Mouse (Mus musculus) C2C12 (cell line): Measurements from ENCODE around the gene Use1.

ENCODE experiments used
- CEBPB ChIP-seq: IDR thresholded peaks from one replicate; pipeline ENCODE4 v1.6.1; 2011; ENCODE audit warnings: low read depth, mild to moderate bottlenecking, control low read depth, moderate library complexity
- CTCF ChIP-seq: IDR thresholded peaks from one replicate; pipeline ENCODE4 v1.5.1; 2011; ENCODE audit not compliant: control insufficient read depth, insufficient read depth, insufficient read length
- MAX ChIP-seq: IDR thresholded peaks from one replicate; pipeline ENCODE4 v1.6.1; 2011; ENCODE audit warnings: mild to moderate bottlenecking, control low read depth
- USF1 ChIP-seq: IDR thresholded peaks from one replicate; pipeline ENCODE4 v1.6.1; 2011; ENCODE audit warnings: low read depth, mild to moderate bottlenecking, control low read depth, moderate library complexity

GRCm38 (mm10) chr8:71408231-71408630 is 41.6 kb downstream of the Use1 start:
- TF ChIP-seq CTCF (no peak), CEBPB (no peak), MAX (no peak), USF1 (no peak)
